Mouse (Mus musculus) testis, adult 2 months (tissue): Measurements from ENCODE around the gene Rasgrp3. TPM values are rescaled to one million over a fixed set of nuclear protein-coding genes. Genes with fewer than 3 reads are reported as not detected.
A peak's percentile ranks its signal among the peaks of the same experiment; 100 is the strongest.
"Not testable (repeated sequence)": the region's sequence is repeated elsewhere in the genome, so short reads cannot be mapped to it uniquely, and the experiment has no call there.

Experiments
- H3K27ac ChIP-seq: fragments of 200-500 bp; 2 replicates; pipeline ENCODE4 v1.5.1; 2012; ENCODE audit warnings: low read depth, low read length; ENCODE audit not compliant: control insufficient read depth, insufficient read depth
- H3K27me3 ChIP-seq: fragments of 200-500 bp; 2 replicates; pipeline ENCODE4 v1.6.1; 2012; ENCODE audit warnings: mild to moderate bottlenecking, low read length, moderate library complexity; ENCODE audit not compliant: control insufficient read depth, insufficient read depth
- H3K36me3 ChIP-seq: fragments of 200-500 bp; 2 replicates; pipeline ENCODE4 v1.6.1; 2012; ENCODE audit warnings: mild to moderate bottlenecking, low read length; ENCODE audit not compliant: control insufficient read depth, insufficient read depth
- H3K4me1 ChIP-seq: fragments of 200-500 bp; 2 replicates; pipeline ENCODE4 v1.6.1; 2012; ENCODE audit warnings: low read length; ENCODE audit not compliant: control insufficient read depth, insufficient read depth
- H3K4me3 ChIP-seq: fragments of 200-500 bp; 2 replicates; pipeline ENCODE4 v1.5.1; 2012; ENCODE audit warnings: low read depth, mild to moderate bottlenecking, low read length, moderate library complexity, mixed read lengths; ENCODE audit not compliant: control insufficient read depth
- CTCF ChIP-seq: fragments of 200-500 bp; IDR thresholded peaks from 2 replicates; pipeline ENCODE4 v1.5.1; 2012; ENCODE audit warnings: low read depth, mild to moderate bottlenecking, inconsistent platforms, low read length, moderate library complexity; ENCODE audit not compliant: control insufficient read depth, insufficient read depth, insufficient replicate concordance
- POLR2A ChIP-seq: fragments of 200-500 bp; IDR thresholded peaks from 2 replicates; pipeline ENCODE4 v1.6.1; 2012; ENCODE audit warnings: low read depth, mild to moderate bottlenecking, inconsistent platforms, low read length, moderate library complexity; ENCODE audit not compliant: control insufficient read depth
- polyA plus RNA-seq: library from polyadenylated mRNA; depleted of rRNA; stranded (reverse); fragments of >200 nt; gene quantifications from 2 replicates; pipeline ENCODE4 v1.2.3, GENCODE M21; 2012

Gene Rasgrp3
- polyA plus RNA-seq, 1 experiment: 0.23 TPM

GRCm38 (mm10) chr17:75461771-75462170, 26.1 kb downstream of the Rasgrp3 start:
- Histone ChIP-seq H3K36me3 (no peaks in the 10 kb centered on the region), H3K27me3 (no peaks in the 10 kb centered on the region), H3K4me1 (peaks cover 5% of the 10 kb centered on the region), H3K4me3 (no peak overlapping the region), H3K27ac (no peak overlapping the region)
- no peak for TF ChIP-seq CTCF
- TF ChIP-seq POLR2A: no peak

- H3K4me1 ChIP-seq, H3K4me3 ChIP-seq, H3K27ac ChIP-seq, H3K27me3 ChIP-seq, H3K36me3 ChIP-seq: not testable (repeated sequence)
Observed at GRCm38 (mm10) chr17:75463223-75463622, 27.5 kb downstream of the Rasgrp3 start.

GRCm38 (mm10) chr17:75463645-75464044, 27.9 kb downstream of the Rasgrp3 start:
- no peaks in the 10 kb centered on the region for H3K36me3 ChIP-seq
- no peak overlapping the region for H3K4me3 ChIP-seq
- TF ChIP-seq POLR2A: no peak
- no peak for TF ChIP-seq CTCF
- H3K4me1 ChIP-seq: peaks cover 5% of the 10 kb centered on the region
- no peak overlapping the region for H3K27ac ChIP-seq
- no peaks in the 10 kb centered on the region for H3K27me3 ChIP-seq

GRCm38 (mm10) chr17:75464331-75464982, 28.8 kb downstream of the Rasgrp3 start:
- Histone ChIP-seq H3K36me3 (no peaks in the 10 kb centered on the region), H3K4me1 (peaks cover 5% of the 10 kb centered on the region), H3K27me3 (no peaks in the 10 kb centered on the region), H3K4me3 (no peak overlapping the region), H3K27ac (no peak overlapping the region; the same call in 1 of the 2 replicates)
- TF ChIP-seq POLR2A (no peak), CTCF (no peak)

GRCm38 (mm10) chr17:75464983-75465634, 29.4 kb downstream of the Rasgrp3 start:
- Histone ChIP-seq H3K27me3 (no peaks in the 10 kb centered on the region), H3K36me3 (no peaks in the 10 kb centered on the region), H3K4me1 (peaks cover 5% of the 10 kb centered on the region), H3K27ac (no peak overlapping the region; the same call in 1 of the 2 replicates), H3K4me3 (peak overlapping the region; percentile 38; the same call in 1 of the 2 replicates)
- TF ChIP-seq POLR2A (no peak), CTCF (no peak)

GRCm38 (mm10) chr17:75465635-75465997, 29.9 kb downstream of the Rasgrp3 start:
- Histone ChIP-seq H3K27me3 (no peaks in the 10 kb centered on the region), H3K27ac (no peak overlapping the region), H3K36me3 (no peaks in the 10 kb centered on the region), H3K4me3 (no peak overlapping the region; the same call in 1 of the 2 replicates), H3K4me1 (peaks cover 5% of the 10 kb centered on the region)
- TF ChIP-seq CTCF (no peak), POLR2A (no peak)

GRCm38 (mm10) chr17:75466948-75467347, 31.3 kb downstream of the Rasgrp3 start:
- no peak overlapping the region for H3K4me3 ChIP-seq
- H3K27me3 ChIP-seq: no peaks in the 10 kb centered on the region
- no peaks in the 10 kb centered on the region for H3K36me3 ChIP-seq
- no peak overlapping the region for H3K27ac ChIP-seq
- no peak for TF ChIP-seq POLR2A
- TF ChIP-seq CTCF: no peak
- H3K4me1 ChIP-seq: peaks cover 5% of the 10 kb centered on the region

GRCm38 (mm10) chr17:75467526-75467925, 31.8 kb downstream of the Rasgrp3 start:
- Histone ChIP-seq H3K4me1 (peaks cover 5% of the 10 kb centered on the region), H3K27me3 (no peaks in the 10 kb centered on the region), H3K27ac (no peak overlapping the region), H3K36me3 (no peaks in the 10 kb centered on the region), H3K4me3 (no peak overlapping the region)
- TF ChIP-seq CTCF: no peak
- no peak for TF ChIP-seq POLR2A
